Mouse (Mus musculus) midbrain, embryonic 12.5 days (tissue): ENCODE data around the gene Sun2. TPM values are rescaled to one million over a fixed set of nuclear protein-coding genes. Genes with fewer than 3 reads are reported as not detected.

Source experiments
- ATAC-seq: fragments of 200-750 bp; cut with Nextera tagmentation; 2 replicates; pipeline ENCODE4 v1.8.0; 2017; ENCODE audit warnings: low read depth, moderate TSS enrichment, moderate library complexity; ENCODE audit not compliant: low FRiP score
- H3K27ac ChIP-seq: fragments of 300-500 bp; sonication (generic); replicated peaks from 2 replicates; pipeline ENCODE4 v1.5.1; 2016; ENCODE audit warnings: mild to moderate bottlenecking
- H3K27me3 ChIP-seq: fragments of 300-500 bp; sonication (generic); 2 replicates; pipeline ENCODE4 v1.6.1; 2016; ENCODE audit warnings: mild to moderate bottlenecking
- H3K36me3 ChIP-seq: fragments of 300-500 bp; sonication (generic); 2 replicates; pipeline ENCODE4 v1.6.1; 2016
- H3K4me1 ChIP-seq: fragments of 300-500 bp; sonication (generic); 2 replicates; pipeline ENCODE4 v1.6.1; 2016
- H3K4me2 ChIP-seq: fragments of 300-500 bp; sonication (generic); replicated peaks from 2 replicates; pipeline ENCODE4 v1.6.1; 2016; ENCODE audit warnings: mild to moderate bottlenecking, moderate library complexity
- H3K4me3 ChIP-seq: fragments of 300-500 bp; sonication (generic); 2 replicates; pipeline ENCODE4 v1.5.1; 2016; ENCODE audit warnings: mild to moderate bottlenecking
- H3K9ac ChIP-seq: fragments of 300-500 bp; sonication (generic); replicated peaks from 2 replicates; pipeline ENCODE4 v1.6.1; 2016; ENCODE audit warnings: mild to moderate bottlenecking, moderate library complexity
- H3K9me3 ChIP-seq: fragments of 300-500 bp; sonication (generic); 2 replicates; pipeline ENCODE4 v1.6.1; 2016; ENCODE audit warnings: mild to moderate bottlenecking
- WGBS: fragments of 180-500 bp; shearing (Covaris S2); methylation state at CpG from one replicate; pipeline ENCODE4 v1.1.7; 2016; 5-methylcytosine and 5-hydroxymethylcytosine counted together
- polyA plus RNA-seq: library from polyadenylated mRNA; unstranded; fragments of >200 nt; fragmentation: Nextera tagmentation; extraction: Ambion mirVana; gene quantifications from 2 replicates; pipeline ENCODE4 v1.2.1, GENCODE M21; 2016

Sun2 gene
- polyA plus RNA-seq, 1 experiment from 2014 or later, result 8.0 TPM

DNA sequence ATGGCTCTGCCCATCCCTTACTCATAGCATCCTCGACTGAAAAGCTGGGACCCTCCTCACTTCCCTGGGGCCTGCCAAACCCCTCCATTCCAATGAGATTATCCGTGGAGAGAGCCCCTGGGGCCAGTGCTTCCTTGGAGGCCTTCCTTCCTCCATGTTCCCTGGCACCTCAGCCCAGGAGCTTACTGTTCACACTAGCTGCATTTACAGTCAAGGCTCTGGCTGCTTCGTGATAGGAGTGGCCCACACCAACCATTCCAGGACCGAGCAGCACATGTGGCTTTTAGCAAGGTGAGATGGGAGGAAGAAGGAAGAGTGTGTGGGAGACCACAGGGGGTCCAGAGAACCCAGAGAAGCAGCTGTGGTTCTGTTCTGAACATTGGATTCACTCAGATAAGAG is 11.5 kb upstream of the Sun2 start:
- no peaks in the 10 kb centered on the region for H3K36me3 ChIP-seq
- no peaks in the 10 kb centered on the region for H3K27me3 ChIP-seq
- no peak overlapping the region for H3K4me3 ChIP-seq
- H3K9me3 ChIP-seq, result no peaks in the 10 kb centered on the region
- no peak overlapping the region for H3K4me2 ChIP-seq
- ATAC-seq, result no peak
- no peak overlapping the region for H3K27ac ChIP-seq
- WGBS, result 57% methylated on average over 4 of the region's 4 CpGs
- H3K4me1 ChIP-seq, result peaks cover 12% of the 10 kb centered on the region
- H3K9ac ChIP-seq, result no peak overlapping the region; the same call in 1 of the 2 replicates

DNA sequence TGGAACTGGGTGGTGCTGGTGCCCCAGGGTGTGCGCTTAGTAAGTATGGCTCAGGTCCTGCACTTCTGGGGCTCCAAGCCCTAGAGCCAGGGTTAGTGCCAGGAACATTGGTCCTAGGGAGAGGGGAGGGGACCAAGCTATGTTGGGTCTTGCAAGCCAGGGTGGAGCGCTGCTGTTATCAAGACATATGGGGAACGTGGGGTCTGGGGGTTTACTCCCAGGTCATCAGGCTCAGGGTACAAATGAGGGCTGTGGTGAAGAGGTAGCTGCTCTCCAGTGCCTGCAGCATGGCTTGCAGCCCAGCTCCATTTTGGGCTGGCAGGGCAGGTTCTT is 11.1 kb upstream of the Sun2 start:
- Histone ChIP-seq H3K4me2 (no peak overlapping the region), H3K4me3 (no peak overlapping the region), H3K9me3 (no peaks in the 10 kb centered on the region), H3K36me3 (no peaks in the 10 kb centered on the region), H3K4me1 (peaks cover 12% of the 10 kb centered on the region), H3K27ac (no peak overlapping the region), H3K9ac (no peak overlapping the region), H3K27me3 (no peaks in the 10 kb centered on the region)
- 90% methylated on average over 3 of the region's 3 CpGs for WGBS
- 0 out of 2 replicates have a peak, but pooled peaks have one; percentile 27 for ATAC-seq

DNA sequence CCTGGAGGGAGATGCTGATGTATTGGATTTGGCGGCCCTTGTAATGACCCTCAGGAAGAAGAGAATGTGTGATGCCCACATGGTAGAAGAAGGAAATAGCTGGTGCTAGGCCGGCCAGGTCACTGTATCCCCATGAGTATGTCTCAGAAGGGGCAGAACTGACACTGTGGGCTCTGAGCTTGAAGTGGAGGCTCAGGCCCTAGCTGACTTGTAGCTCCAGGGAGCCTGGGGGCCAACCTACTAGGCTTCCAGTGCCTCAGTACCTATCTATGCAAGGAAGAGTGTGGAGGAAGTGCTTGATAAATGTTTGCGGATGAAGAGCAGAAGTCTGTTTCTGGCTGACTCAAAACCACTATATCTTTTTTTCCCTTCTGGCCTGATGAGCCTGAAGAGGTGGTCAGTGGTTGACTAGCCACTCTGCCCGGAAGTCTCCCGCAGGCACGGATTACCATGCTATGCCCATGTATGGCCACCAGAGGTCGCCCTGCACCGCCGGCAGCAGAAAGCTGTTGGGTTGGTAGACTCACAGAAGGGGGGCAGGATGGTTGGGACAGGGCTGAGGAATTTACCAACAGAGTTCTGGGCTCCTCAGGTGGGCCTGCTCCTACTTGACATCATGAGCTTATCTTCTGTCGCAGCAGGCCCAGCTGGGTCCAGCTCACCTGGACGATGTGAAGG is 10.5 kb upstream of the Sun2 start:
- H3K4me2 ChIP-seq, result no peak overlapping the region
- 0 out of 2 replicates have a peak, but pooled peaks have one; percentile 12 for ATAC-seq
- H3K36me3 ChIP-seq, result no peaks in the 10 kb centered on the region
- H3K27me3 ChIP-seq, result no peaks in the 10 kb centered on the region
- WGBS, result 23% methylated on average over 11 of the region's 11 CpGs
- no peak overlapping the region for H3K9ac ChIP-seq
- H3K4me1 ChIP-seq, result peaks cover 12% of the 10 kb centered on the region
- no peaks in the 10 kb centered on the region for H3K9me3 ChIP-seq
- H3K27ac ChIP-seq, result no peak overlapping the region
- H3K4me3 ChIP-seq, result no peak overlapping the region

DNA sequence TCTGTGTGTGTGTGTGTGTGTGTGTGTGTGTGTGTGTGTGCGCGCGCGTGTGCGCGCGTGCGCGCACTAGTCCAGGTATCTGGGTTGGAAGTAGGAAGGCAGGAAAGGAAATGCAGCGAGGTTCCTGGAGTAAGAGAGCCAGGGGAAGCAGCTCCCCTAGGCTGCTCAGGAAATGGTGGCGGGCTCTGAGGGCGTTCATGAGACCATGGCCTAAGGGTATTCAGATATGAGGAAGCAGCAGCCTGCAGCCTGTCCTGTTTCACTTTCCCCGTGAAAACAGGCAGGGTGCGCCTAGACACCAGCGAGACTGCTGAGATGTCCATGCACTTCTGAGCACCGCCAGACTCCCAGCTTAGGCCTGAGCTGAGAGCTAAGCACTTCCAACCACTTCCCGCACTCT is 9.4 kb upstream of the Sun2 start:
- no peaks in the 10 kb centered on the region for H3K9me3 ChIP-seq
- H3K4me3 ChIP-seq, result no peak overlapping the region
- no peaks in the 10 kb centered on the region for H3K27me3 ChIP-seq
- WGBS, result 84% methylated on average over 17 of the region's 17 CpGs
- H3K4me1 ChIP-seq, result peaks cover 10% of the 10 kb centered on the region
- H3K9ac ChIP-seq, result no peak overlapping the region
- no peaks in the 10 kb centered on the region for H3K36me3 ChIP-seq
- H3K27ac ChIP-seq, result no peak overlapping the region
- H3K4me2 ChIP-seq, result no peak overlapping the region
- ATAC-seq, result no peak

DNA sequence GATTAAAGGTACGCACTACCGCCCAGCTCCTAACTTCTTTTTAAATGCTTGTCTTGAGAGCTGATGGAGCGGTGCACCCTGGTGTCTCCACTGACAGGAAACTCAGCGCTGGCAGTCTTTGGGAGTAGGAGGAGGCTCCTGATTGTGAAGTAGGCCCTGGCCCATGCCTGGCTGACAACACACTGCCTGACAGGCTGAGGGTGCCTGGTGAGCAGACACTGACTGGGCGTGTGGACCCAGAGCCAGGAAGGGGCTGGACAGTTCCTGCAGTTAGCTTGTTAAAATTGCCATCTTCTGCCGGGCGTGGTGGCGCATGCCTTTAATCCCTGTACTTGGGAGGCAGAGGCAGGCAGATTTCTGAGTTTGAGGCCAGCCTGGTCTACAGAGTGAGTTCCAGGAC is 7.9 kb upstream of the Sun2 start:
- Histone ChIP-seq H3K4me3 (no peak overlapping the region), H3K27ac (no peak overlapping the region), H3K4me2 (no peak overlapping the region), H3K9ac (no peak overlapping the region), H3K27me3 (no peaks in the 10 kb centered on the region), H3K4me1 (no peaks in the 10 kb centered on the region), H3K36me3 (no peaks in the 10 kb centered on the region), H3K9me3 (no peaks in the 10 kb centered on the region)
- no peak for ATAC-seq
- WGBS, result 91% methylated on average over 8 of the region's 8 CpGs

DNA sequence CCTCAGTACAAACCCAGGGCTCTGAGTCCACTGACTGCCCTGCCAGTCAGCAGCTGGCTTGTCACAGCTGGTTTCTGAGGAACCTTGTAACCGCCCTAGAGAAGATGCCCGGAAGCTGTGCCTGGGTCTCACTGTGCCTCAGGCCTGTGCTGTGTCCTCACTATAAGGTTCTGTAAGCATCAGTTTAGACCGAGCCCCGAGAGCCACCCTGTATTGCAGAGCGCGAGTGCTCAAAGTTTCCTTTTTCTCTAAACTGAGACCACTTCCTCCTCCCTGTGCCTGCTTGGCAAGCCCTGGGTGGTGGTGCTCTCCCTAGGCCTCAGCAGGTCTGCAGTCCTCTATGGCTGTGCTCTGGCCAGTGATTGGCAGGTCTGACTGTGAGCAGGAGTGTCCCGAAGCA is 6.8 kb upstream of the Sun2 start:
- no peaks in the 10 kb centered on the region for H3K9me3 ChIP-seq
- H3K4me1 ChIP-seq, result no peaks in the 10 kb centered on the region; the same call in 1 of the 2 replicates
- no peaks in the 10 kb centered on the region for H3K36me3 ChIP-seq
- H3K27me3 ChIP-seq, result no peaks in the 10 kb centered on the region
- H3K9ac ChIP-seq, result no peak overlapping the region
- H3K27ac ChIP-seq, result no peak overlapping the region
- 89% methylated on average over 7 of the region's 7 CpGs for WGBS
- H3K4me3 ChIP-seq, result no peak overlapping the region
- H3K4me2 ChIP-seq, result no peak overlapping the region
- ATAC-seq, result no peak

DNA sequence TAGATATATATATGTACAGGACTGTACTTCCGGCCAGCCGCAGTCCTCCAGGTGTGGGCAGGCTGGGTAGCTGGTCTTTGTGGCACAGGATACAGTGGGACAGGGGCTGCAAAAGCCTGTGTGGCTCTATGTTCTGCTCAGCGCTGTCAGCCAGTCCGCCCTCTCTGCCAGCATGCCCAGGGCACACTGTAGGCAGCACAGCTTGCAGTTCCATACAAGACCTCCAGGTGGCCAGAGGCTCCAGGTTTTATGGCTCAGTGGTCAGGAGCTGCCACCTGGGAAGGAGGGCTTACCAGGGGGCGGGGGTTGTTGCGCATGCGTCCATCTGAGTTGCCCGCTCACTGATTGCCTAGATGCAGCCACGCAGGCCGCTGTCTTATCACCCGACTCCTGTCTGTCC is 5.7 kb upstream of the Sun2 start:
- H3K4me1 ChIP-seq, result peaks cover 2% of the 10 kb centered on the region; the same call in 1 of the 2 replicates
- H3K36me3 ChIP-seq, result no peaks in the 10 kb centered on the region
- H3K9ac ChIP-seq, result no peak overlapping the region
- 55% methylated on average over 11 of the region's 11 CpGs for WGBS
- no peak for ATAC-seq
- no peaks in the 10 kb centered on the region for H3K9me3 ChIP-seq
- H3K27me3 ChIP-seq, result no peaks in the 10 kb centered on the region
- H3K4me2 ChIP-seq, result no peak overlapping the region
- H3K4me3 ChIP-seq, result no peak overlapping the region
- H3K27ac ChIP-seq, result no peak overlapping the region

DNA sequence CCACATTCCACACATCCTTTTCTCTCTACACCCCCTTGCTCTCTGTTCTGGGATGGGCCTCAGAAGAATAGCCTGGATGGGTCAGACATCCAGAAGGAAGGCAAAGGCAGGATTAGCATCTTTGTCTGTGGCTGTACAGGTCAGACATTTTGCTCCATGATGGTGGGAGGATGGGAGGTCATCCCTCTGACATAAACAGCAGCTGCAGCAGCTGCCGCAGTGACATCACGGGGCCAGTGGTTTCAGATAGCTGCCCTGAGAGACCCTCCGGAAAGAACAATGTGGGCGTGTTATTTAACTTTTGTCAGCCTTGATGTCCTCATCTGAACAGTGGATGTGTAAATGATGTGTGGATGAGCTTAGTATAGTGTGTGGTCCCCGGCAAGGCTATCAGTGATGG is 3.5 kb upstream of the Sun2 start:
- ATAC-seq, result no peak

DNA sequence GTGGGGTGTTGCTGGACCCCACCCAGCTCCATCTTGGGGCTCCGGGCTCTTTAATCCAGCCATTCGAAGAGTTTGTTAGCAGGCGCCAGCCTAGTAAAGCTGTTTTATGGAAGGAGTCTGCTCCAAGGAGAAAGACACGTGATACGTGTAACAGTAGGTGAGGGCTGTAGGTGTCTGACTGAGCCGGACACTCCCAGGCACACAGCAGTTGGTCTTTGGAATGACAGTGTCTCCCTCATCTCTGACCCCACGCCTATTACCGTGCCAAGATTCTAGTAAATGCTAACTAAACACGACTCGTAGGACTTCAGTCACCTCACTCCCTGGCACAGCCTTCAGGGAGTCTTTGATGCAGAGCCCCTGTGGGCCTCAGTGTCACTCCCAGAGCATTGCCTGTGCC is 3.0 kb upstream of the Sun2 start:
- Histone ChIP-seq H3K4me3 (no peak overlapping the region), H3K27ac (no peak overlapping the region), H3K9me3 (no peaks in the 10 kb centered on the region), H3K9ac (no peak overlapping the region), H3K4me1 (peaks cover 18% of the 10 kb centered on the region), H3K36me3 (no peaks in the 10 kb centered on the region), H3K27me3 (no peaks in the 10 kb centered on the region), H3K4me2 (no peak overlapping the region)
- 91% methylated on average over 10 of the region's 10 CpGs for WGBS
- ATAC-seq, result no peak

More for the DNA sequence above, 3.5 kb upstream of the Sun2 start:
- Histone ChIP-seq H3K4me1 (peaks cover 13% of the 10 kb centered on the region), H3K9ac (no peak overlapping the region), H3K27me3 (no peaks in the 10 kb centered on the region), H3K36me3 (no peaks in the 10 kb centered on the region), H3K9me3 (no peaks in the 10 kb centered on the region), H3K27ac (no peak overlapping the region), H3K4me2 (no peak overlapping the region), H3K4me3 (no peak overlapping the region)
- 91% methylated on average over 5 of the region's 5 CpGs for WGBS

DNA sequence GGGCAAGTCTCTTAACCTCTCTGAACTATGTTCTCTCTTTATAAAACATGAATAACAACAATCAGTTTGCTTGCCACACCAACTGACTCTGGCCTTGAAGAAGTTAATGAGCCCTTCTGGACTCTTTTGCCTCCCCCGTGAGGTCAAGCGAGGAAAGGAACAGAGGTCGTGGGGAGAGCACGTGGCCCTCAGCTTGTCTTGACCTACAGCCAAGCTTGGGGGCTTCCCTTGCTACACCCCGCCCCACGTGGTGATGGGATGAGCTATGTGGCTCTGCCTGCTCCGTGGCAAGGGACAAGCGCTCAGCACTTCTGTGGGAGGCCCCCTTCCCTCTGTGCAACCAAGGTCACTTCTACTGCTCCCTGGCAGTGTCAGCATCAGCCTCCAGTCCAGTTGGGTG is 2.4 kb upstream of the Sun2 start:
- Histone ChIP-seq H3K27ac (no peak overlapping the region), H3K36me3 (no peaks in the 10 kb centered on the region), H3K4me1 (peaks cover 18% of the 10 kb centered on the region), H3K9me3 (no peaks in the 10 kb centered on the region), H3K4me3 (no peak overlapping the region), H3K4me2 (no peak overlapping the region), H3K9ac (no peak overlapping the region), H3K27me3 (no peaks in the 10 kb centered on the region)
- 77% methylated on average over 8 of the region's 8 CpGs for WGBS
- ATAC-seq, result no peak

DNA sequence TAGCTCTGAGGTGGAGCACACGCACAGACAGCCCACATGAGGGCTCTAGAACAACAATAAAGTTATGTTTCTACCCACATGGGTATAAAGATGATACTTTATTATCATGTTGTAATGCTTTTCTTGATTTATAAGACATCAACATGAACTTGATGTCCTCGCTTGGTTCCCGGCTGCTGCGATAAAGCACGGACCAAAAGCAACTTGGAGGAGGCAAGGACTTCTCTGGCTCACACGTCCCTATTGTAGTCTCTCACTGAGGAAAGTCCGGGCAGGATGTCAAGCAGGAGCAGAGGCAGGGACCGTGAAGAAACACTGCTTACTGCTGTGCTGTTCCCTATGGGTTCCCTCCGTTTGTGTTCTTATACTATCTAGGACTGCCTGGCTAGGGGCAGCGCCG is 1.7 kb upstream of the Sun2 start:
- 92% methylated on average over 11 of the region's 11 CpGs for WGBS
- no peak overlapping the region for H3K9ac ChIP-seq
- no peaks in the 10 kb centered on the region for H3K9me3 ChIP-seq
- no peaks in the 10 kb centered on the region for H3K27me3 ChIP-seq
- H3K36me3 ChIP-seq, result peaks cover 6% of the 10 kb centered on the region
- H3K4me1 ChIP-seq, result peaks cover 18% of the 10 kb centered on the region
- no peak overlapping the region for H3K4me3 ChIP-seq
- ATAC-seq, result no peak
- no peak overlapping the region for H3K27ac ChIP-seq
- no peak overlapping the region for H3K4me2 ChIP-seq

DNA sequence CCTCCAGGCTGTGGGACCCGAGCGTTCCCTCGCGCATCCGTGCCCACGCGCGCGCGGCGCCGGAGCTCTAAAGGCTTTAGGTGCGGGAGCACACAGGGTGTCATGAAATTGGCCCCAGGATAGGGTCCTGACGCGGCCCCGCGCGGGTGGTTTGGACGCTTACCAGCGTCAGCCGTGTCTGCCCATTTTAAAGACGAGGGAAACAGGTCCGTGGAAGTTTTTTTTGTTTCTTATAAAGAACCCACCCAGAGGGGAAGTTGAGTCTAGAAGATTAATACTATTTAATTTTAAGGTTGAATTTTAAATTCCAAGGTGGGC is 329 bp upstream of the Sun2 start:
- Histone ChIP-seq H3K4me2 (peak overlapping the region; percentile 77), H3K36me3 (peaks cover 19% of the 10 kb centered on the region), H3K4me3 (peak overlapping the region; percentile 98), H3K4me1 (peaks cover 18% of the 10 kb centered on the region), H3K27me3 (no peaks in the 10 kb centered on the region), H3K9ac (peak overlapping the region; percentile 93), H3K27ac (peak overlapping the region; percentile 22; the same call in 1 of the 2 replicates), H3K9me3 (no peaks in the 10 kb centered on the region)
- peak; percentile 50 for ATAC-seq
- under 1% methylated on average over 23 of the region's 23 CpGs for WGBS
